Mouse (Mus musculus) liver, embryonic 14.5 days (tissue): Measurements from ENCODE around the gene Ksr2. TPM values are rescaled to one million over a fixed set of nuclear protein-coding genes. Genes with fewer than 3 reads are reported as not detected.

Source experiments
- ATAC-seq: fragments of 200-750 bp; cut with Nextera tagmentation; 2 replicates; pipeline ENCODE4 v1.8.0; 2017; ENCODE audit warnings: moderate number of reproducible peaks, mild to moderate bottlenecking, moderate library complexity; ENCODE audit not compliant: insufficient read depth
- DNase-seq, 3 experiments: peaks; one replicate each; pipeline ENCODE4 v3.0.0-alpha.2; 2012 to 2013; ENCODE audit warnings: low read depth in 3 of 3, low spot score in 3 of 3
- H3K27ac ChIP-seq: fragments of 300-500 bp; sonication (generic); 2 replicates; pipeline ENCODE4 v1.5.1; 2014; ENCODE audit warnings: moderate library complexity, mild to moderate bottlenecking, control low read depth, inconsistent platforms
- H3K27me3 ChIP-seq: fragments of 300-500 bp; sonication (generic); 2 replicates; pipeline ENCODE4 v1.6.1; 2014; ENCODE audit warnings: mild to moderate bottlenecking, low read length, moderate library complexity; ENCODE audit not compliant: control insufficient read depth, insufficient read depth
- H3K36me3 ChIP-seq: fragments of 300-500 bp; sonication (generic); replicated peaks from 2 replicates; pipeline ENCODE4 v1.6.1; 2014; ENCODE audit warnings: low read depth; ENCODE audit not compliant: control insufficient read depth, insufficient read depth
- H3K4me1 ChIP-seq, 2 experiments: fragments of 200-500 bp in 1 of 2; fragments of 300-500 bp in 1 of 2; sonication (generic) in 1 of 2; replicated peaks; 2 replicates each; pipeline ENCODE4 v1.6.1; 2012 to 2014; ENCODE audit warnings: antibody characterized with exemption in 1 of 2, inconsistent platforms in 1 of 2, low read length in 1 of 2; ENCODE audit not compliant: control insufficient read depth in 2 of 2, insufficient read depth in 2 of 2
- H3K4me2 ChIP-seq: fragments of 300-500 bp; sonication (generic); 2 replicates; pipeline ENCODE4 v1.6.1; 2014; ENCODE audit warnings: low read depth, mild to moderate bottlenecking, control low read depth, moderate library complexity
- H3K4me3 ChIP-seq, 2 experiments: fragments of 200-500 bp in 1 of 2; fragments of 300-500 bp in 1 of 2; sonication (generic) in 1 of 2; 2 replicates each; pipeline ENCODE4 v1.5.1; 2012 to 2014; ENCODE audit warnings: low read depth in 2 of 2, low read length in 2 of 2, mild to moderate bottlenecking in 2 of 2, control low read depth in 1 of 2, inconsistent platforms in 1 of 2, moderate library complexity in 1 of 2; ENCODE audit not compliant: insufficient read depth in 1 of 2
- H3K9ac ChIP-seq: fragments of 300-500 bp; sonication (generic); replicated peaks from 2 replicates; pipeline ENCODE4 v1.6.1; 2014; ENCODE audit warnings: mild to moderate bottlenecking, control low read depth, moderate library complexity
- H3K9me3 ChIP-seq: fragments of 300-500 bp; sonication (generic); 2 replicates; pipeline ENCODE4 v1.6.1; 2016; ENCODE audit warnings: low read length, mixed read lengths; ENCODE audit not compliant: control insufficient read depth
- CTCF ChIP-seq: IDR thresholded peaks from 2 replicates; pipeline ENCODE4 v1.5.1; 2016; ENCODE audit warnings: antibody characterized with exemption, low read depth, control low read depth
- EP300 ChIP-seq: IDR thresholded peaks from 2 replicates; pipeline ENCODE4 v1.6.1; 2016; ENCODE audit warnings: antibody characterized with exemption, low read depth
- WGBS: fragments of 180-500 bp; shearing (Covaris S2); extraction: QIAGEN DNeasy Blood & Tissue Kit; methylation state at CpG from one replicate; pipeline ENCODE4 v1.1.7; 2014; ENCODE audit not compliant: insufficient replicate concordance; 5-methylcytosine and 5-hydroxymethylcytosine counted together
- polyA plus RNA-seq, 2 experiments: library from polyadenylated mRNA; depleted of rRNA in 1 of 2; stranded (reverse) in 1 of 2; unstranded in 1 of 2; fragments of >200 nt; fragmentation: Nextera tagmentation in 1 of 2; extraction: Ambion mirVana in 1 of 2; gene quantifications; 2 replicates each; pipeline versions ENCODE4 v1.2.1 to v1.2.3; 2012 to 2014

The Ksr2 gene
- polyA plus RNA-seq, 2 experiments, result 0.01 to 0.04 TPM

- no peaks in the 10 kb centered on the region for H3K9me3 ChIP-seq
- no peaks in the 10 kb centered on the region for H3K4me1 ChIP-seq
- no peak overlapping the region for H3K9ac ChIP-seq
- no peak overlapping the region for H3K4me3 ChIP-seq
- TF ChIP-seq EP300 (no peak), CTCF (no peak)
- 70% methylated on average over 9 of the region's 9 CpGs for WGBS
- DNase-seq (no peak), ATAC-seq (no peak)
- H3K4me2 ChIP-seq, result no peak overlapping the region
- no peaks in the 10 kb centered on the region for H3K36me3 ChIP-seq
- H3K27ac ChIP-seq, result no peak overlapping the region
- H3K27me3 ChIP-seq, result no peaks in the 10 kb centered on the region
Measured at GRCm38 (mm10) chr5:117717120-117717519, 303.3 kb downstream of the Ksr2 start.

- Histone ChIP-seq H3K27ac (no peak overlapping the region), H3K36me3 (no peaks in the 10 kb centered on the region), H3K4me2 (no peak overlapping the region), H3K4me3 (no peak overlapping the region), H3K4me1 (no peaks in the 10 kb centered on the region), H3K27me3 (no peaks in the 10 kb centered on the region), H3K9me3 (no peaks in the 10 kb centered on the region), H3K9ac (no peak overlapping the region)
- 65% methylated on average over 4 of the region's 4 CpGs for WGBS
- ATAC-seq, result no peak
- TF ChIP-seq CTCF, result no peak
- no peak for TF ChIP-seq EP300
- no peak for DNase-seq
Measured at GRCm38 (mm10) chr5:117723316-117723715, 309.5 kb downstream of the Ksr2 start.

- Histone ChIP-seq H3K27me3 (no peaks in the 10 kb centered on the region), H3K4me3 (no peak overlapping the region), H3K4me1 (no peaks in the 10 kb centered on the region), H3K9me3 (no peaks in the 10 kb centered on the region), H3K27ac (no peak overlapping the region), H3K4me2 (no peak overlapping the region), H3K36me3 (no peaks in the 10 kb centered on the region), H3K9ac (no peak overlapping the region)
- no peak for DNase-seq
- ATAC-seq, result no peak
- TF ChIP-seq EP300, result no peak
- no peak for TF ChIP-seq CTCF
- WGBS, result 59% methylated on average over 6 of the region's 6 CpGs
Measured at GRCm38 (mm10) chr5:117726548-117726947, 312.7 kb downstream of the Ksr2 start.

GRCm38 (mm10) chr5:117727138-117727537 lies 313.3 kb downstream of the Ksr2 start:
- WGBS, result 46% methylated on average over 7 of the region's 7 CpGs
- ATAC-seq (no peak), DNase-seq (no peak)
- H3K9me3 ChIP-seq, result no peaks in the 10 kb centered on the region
- no peaks in the 10 kb centered on the region for H3K36me3 ChIP-seq
- H3K27ac ChIP-seq, result no peak overlapping the region
- H3K9ac ChIP-seq, result no peak overlapping the region
- no peak overlapping the region for H3K4me3 ChIP-seq
- no peaks in the 10 kb centered on the region for H3K4me1 ChIP-seq
- no peaks in the 10 kb centered on the region for H3K27me3 ChIP-seq
- no peak overlapping the region for H3K4me2 ChIP-seq
- no peak for TF ChIP-seq EP300
- TF ChIP-seq CTCF, result no peak

- Histone ChIP-seq H3K9ac (no peak overlapping the region), H3K9me3 (no peaks in the 10 kb centered on the region), H3K27me3 (no peaks in the 10 kb centered on the region), H3K4me3 (no peak overlapping the region), H3K36me3 (no peaks in the 10 kb centered on the region), H3K27ac (no peak overlapping the region), H3K4me1 (no peaks in the 10 kb centered on the region), H3K4me2 (no peak overlapping the region)
- ATAC-seq (no peak), DNase-seq (no peak)
- TF ChIP-seq EP300 (no peak), CTCF (no peak)
- WGBS, result 44% methylated on average over 6 of the region's 6 CpGs
Measured at GRCm38 (mm10) chr5:117731311-117731710, 317.5 kb downstream of the Ksr2 start.
